Mouse (Mus musculus) embryonic fibroblast, embryonic 13.5 days (primary cell): Measurements from ENCODE around the gene Tbc1d5.

Experiments used
- CTCF ChIP-seq: IDR thresholded peaks from 2 replicates; pipeline ENCODE4 v1.5.1; 2011; ENCODE audit warnings: mild to moderate bottlenecking, control low read depth, low read length, moderate library complexity, borderline replicate concordance; ENCODE audit not compliant: insufficient read depth
- POLR2A ChIP-seq: IDR thresholded peaks from 2 replicates; pipeline ENCODE4 v1.6.1; 2011; ENCODE audit warnings: low read depth, mild to moderate bottlenecking, control low read depth, low read length, moderate library complexity

- no peak for TF ChIP-seq POLR2A
- TF ChIP-seq CTCF = no peak
Observed at GRCm38 (mm10) chr17:50737068-50737467, 442.1 kb downstream of the Tbc1d5 start.
